Mouse (Mus musculus) lung, postnatal 0 days (tissue): ENCODE results near the gene Bcar3.

Source experiments
- CTCF ChIP-seq: IDR thresholded peaks from 2 replicates; pipeline ENCODE4 v1.5.1; 2016; ENCODE audit warnings: antibody characterized with exemption, mild to moderate bottlenecking
- EP300 ChIP-seq: IDR thresholded peaks from 2 replicates; pipeline ENCODE4 v1.6.1; 2016; ENCODE audit warnings: antibody characterized with exemption, mild to moderate bottlenecking, control low read depth

GRCm38 (mm10) chr3:122338897-122339296 lies 45.0 kb downstream of the Bcar3 start:
- no peak for TF ChIP-seq CTCF
- no peak for TF ChIP-seq EP300
